Mouse (Mus musculus) hindbrain, embryonic 14.5 days (tissue): ENCODE results near the gene Tpi1. TPM values are rescaled to one million over a fixed set of nuclear protein-coding genes. Genes with fewer than 3 reads are reported as not detected.
"Not testable (repeated sequence)": the region's sequence is repeated elsewhere in the genome, so short reads cannot be mapped to it uniquely, and the experiment has no call there.

Source experiments
- ATAC-seq: fragments of 200-750 bp; cut with Nextera tagmentation; 2 replicates; pipeline ENCODE4 v1.8.0; 2017; ENCODE audit warnings: moderate number of reproducible peaks, mild to moderate bottlenecking, moderate TSS enrichment, moderate library complexity; ENCODE audit not compliant: low FRiP score
- DNase-seq: peaks from one replicate; pipeline ENCODE4 v3.0.0-alpha.2; 2015; ENCODE audit warnings: low spot score
- H3K27ac ChIP-seq: fragments of 300-500 bp; sonication (generic); 2 replicates; pipeline ENCODE4 v1.5.1; 2014; ENCODE audit warnings: mild to moderate bottlenecking, moderate library complexity
- H3K27me3 ChIP-seq: fragments of 300-500 bp; sonication (generic); 2 replicates; pipeline ENCODE4 v1.6.1; 2014; ENCODE audit warnings: mild to moderate bottlenecking, low read length, mixed read lengths; ENCODE audit not compliant: control insufficient read depth, insufficient read depth
- H3K36me3 ChIP-seq: fragments of 300-500 bp; sonication (generic); replicated peaks from 2 replicates; pipeline ENCODE4 v1.6.1; 2014; ENCODE audit not compliant: control insufficient read depth, insufficient read depth
- H3K4me1 ChIP-seq: fragments of 300-500 bp; sonication (generic); replicated peaks from 2 replicates; pipeline ENCODE4 v1.6.1; 2014; ENCODE audit warnings: antibody characterized with exemption, low read length, mixed read lengths; ENCODE audit not compliant: control insufficient read depth, insufficient read depth
- H3K4me2 ChIP-seq: fragments of 300-500 bp; sonication (generic); replicated peaks from 2 replicates; pipeline ENCODE4 v1.6.1; 2014; ENCODE audit warnings: mild to moderate bottlenecking, moderate library complexity
- H3K4me3 ChIP-seq: fragments of 300-500 bp; sonication (generic); replicated peaks from 2 replicates; pipeline ENCODE4 v1.5.1; 2014; ENCODE audit warnings: mild to moderate bottlenecking, low read length
- H3K9ac ChIP-seq: fragments of 300-500 bp; sonication (generic); 2 replicates; pipeline ENCODE4 v1.6.1; 2014
- H3K9me3 ChIP-seq: fragments of 300-500 bp; sonication (generic); 2 replicates; pipeline ENCODE4 v1.6.1; 2016; ENCODE audit warnings: low read length; ENCODE audit not compliant: control insufficient read depth
- WGBS: fragments of 180-500 bp; shearing (Covaris S2); extraction: QIAGEN DNeasy Blood & Tissue Kit; methylation state at CpG from one replicate; pipeline ENCODE4 v1.1.7; 2014; 5-methylcytosine and 5-hydroxymethylcytosine counted together
- polyA plus RNA-seq: library from polyadenylated mRNA; unstranded; fragments of >200 nt; fragmentation: Nextera tagmentation; extraction: Ambion mirVana; gene quantifications from 2 replicates; pipeline ENCODE4 v1.2.1, GENCODE M21; 2014

Tpi1 gene
- polyA plus RNA-seq, 1 experiment from 2014 or later: 413 TPM

- H3K4me3 ChIP-seq: no peak overlapping the region
- peaks cover 29% of the 10 kb centered on the region for H3K4me1 ChIP-seq
- ATAC-seq: no peak
- peaks cover 20% of the 10 kb centered on the region for H3K36me3 ChIP-seq
- DNase-seq: no peak
- H3K9ac ChIP-seq: no peak overlapping the region
- H3K4me2 ChIP-seq: no peak overlapping the region
- WGBS: 89% methylated on average over 4 of the region's 4 CpGs
- no peak overlapping the region for H3K27ac ChIP-seq
- no peaks in the 10 kb centered on the region for H3K27me3 ChIP-seq
- H3K9me3 ChIP-seq: no peaks in the 10 kb centered on the region
These were observed 6.7 kb downstream of the Tpi1 start for GRCm38 (mm10) chr6:124807366-124807765.

GRCm38 (mm10) chr6:124806446-124807140 is 7.5 kb downstream of the Tpi1 start:
- peaks cover 13% of the 10 kb centered on the region for H3K36me3 ChIP-seq
- no peaks in the 10 kb centered on the region for H3K27me3 ChIP-seq
- peak overlapping the region; percentile 36; the same call in 1 of the 2 replicates for H3K4me3 ChIP-seq
- H3K27ac ChIP-seq: peak overlapping the region; percentile 79
- peaks cover 25% of the 10 kb centered on the region for H3K4me1 ChIP-seq
- H3K9me3 ChIP-seq: no peaks in the 10 kb centered on the region
- 77% methylated on average over 7 of the region's 7 CpGs for whole genome bisulfite sequencing
- no peak overlapping the region for H3K9ac ChIP-seq
- H3K4me2 ChIP-seq: peak overlapping the region; percentile 74
- no peak for DNase-seq
- ATAC-seq: no peak

- peak overlapping the region; percentile 74 for H3K4me2 ChIP-seq
- peak overlapping the region; percentile 79 for H3K27ac ChIP-seq
- peaks cover 25% of the 10 kb centered on the region for H3K4me1 ChIP-seq
- peak overlapping the region; percentile 51 for H3K9ac ChIP-seq
- 2% methylated on average over 34 of the region's 34 CpGs for WGBS
- H3K27me3 ChIP-seq: no peaks in the 10 kb centered on the region
- peak; percentile 85 for ATAC-seq
- H3K9me3 ChIP-seq: no peaks in the 10 kb centered on the region
- H3K4me3 ChIP-seq: peak overlapping the region; percentile 36
- peak; percentile 91 for DNase-seq
- H3K36me3 ChIP-seq: peaks cover 6% of the 10 kb centered on the region
These were observed 8.5 kb downstream of the Tpi1 start for GRCm38 (mm10) chr6:124805341-124806321.

- H3K36me3 ChIP-seq: no peaks in the 10 kb centered on the region
- no peak overlapping the region for H3K4me2 ChIP-seq
- no peaks in the 10 kb centered on the region for H3K9me3 ChIP-seq
- H3K27me3 ChIP-seq: no peaks in the 10 kb centered on the region
- whole genome bisulfite sequencing: 88% methylated on average over 3 of the region's 3 CpGs
- no peak overlapping the region for H3K9ac ChIP-seq
- H3K4me3 ChIP-seq: no peak overlapping the region
- ATAC-seq: no peak
- H3K4me1 ChIP-seq: peaks cover 19% of the 10 kb centered on the region
- no peak overlapping the region for H3K27ac ChIP-seq
- DNase-seq: no peak
These were observed 9.8 kb downstream of the Tpi1 start for GRCm38 (mm10) chr6:124804341-124804740.

- WGBS: 97% methylated on average over 4 of the region's 4 CpGs
- not testable (repeated sequence) for H3K9ac ChIP-seq, H3K36me3 ChIP-seq, ATAC-seq, H3K27me3 ChIP-seq, DNase-seq, H3K27ac ChIP-seq, H3K9me3 ChIP-seq, H3K4me2 ChIP-seq, H3K4me3 ChIP-seq
- peaks cover 15% of the 10 kb centered on the region for H3K4me1 ChIP-seq
These were observed 10.4 kb downstream of the Tpi1 start for GRCm38 (mm10) chr6:124803691-124804090.

- no peak overlapping the region for H3K27ac ChIP-seq
- 78% methylated on average over 3 of the region's 3 CpGs for WGBS
These were observed 11.0 kb downstream of the Tpi1 start for GRCm38 (mm10) chr6:124803061-124803460.

GRCm38 (mm10) chr6:124802400-124802799 is 11.7 kb downstream of the Tpi1 start:
- not testable (repeated sequence) for H3K9me3 ChIP-seq, H3K4me2 ChIP-seq, H3K9ac ChIP-seq, H3K27ac ChIP-seq, DNase-seq, H3K27me3 ChIP-seq, H3K36me3 ChIP-seq, ATAC-seq, H3K4me3 ChIP-seq
- WGBS: 24% methylated on average over 4 of the region's 9 CpGs
- H3K4me1 ChIP-seq: peaks cover 11% of the 10 kb centered on the region

More at GRCm38 (mm10) chr6:124803061-124803460, 11.0 kb downstream of the Tpi1 start:
- no peaks in the 10 kb centered on the region for H3K36me3 ChIP-seq
- DNase-seq (no peak), ATAC-seq (no peak)
- peaks cover 12% of the 10 kb centered on the region for H3K4me1 ChIP-seq
- no peak overlapping the region for H3K4me2 ChIP-seq
- H3K27me3 ChIP-seq: no peaks in the 10 kb centered on the region
- H3K9ac ChIP-seq: no peak overlapping the region
- H3K9me3 ChIP-seq: no peaks in the 10 kb centered on the region
- no peak overlapping the region for H3K4me3 ChIP-seq

- no peak for ATAC-seq
- Histone ChIP-seq H3K27ac (no peak overlapping the region), H3K9ac (no peak overlapping the region), H3K4me1 (no peaks in the 10 kb centered on the region), H3K9me3 (no peaks in the 10 kb centered on the region), H3K27me3 (no peaks in the 10 kb centered on the region), H3K4me2 (no peak overlapping the region), H3K4me3 (no peak overlapping the region), H3K36me3 (no peaks in the 10 kb centered on the region)
- no peak for DNase-seq
- 86% methylated on average over 2 of the region's 2 CpGs for WGBS
These were observed 17.9 kb downstream of the Tpi1 start for GRCm38 (mm10) chr6:124796200-124796599.

GRCm38 (mm10) chr6:124795781-124796180 is 18.3 kb downstream of the Tpi1 start:
- no peaks in the 10 kb centered on the region for H3K27me3 ChIP-seq
- no peak overlapping the region for H3K27ac ChIP-seq
- no peak overlapping the region for H3K4me2 ChIP-seq
- no peak overlapping the region for H3K9ac ChIP-seq
- H3K36me3 ChIP-seq: no peaks in the 10 kb centered on the region
- H3K9me3 ChIP-seq: no peaks in the 10 kb centered on the region
- DNase-seq (no peak), ATAC-seq (no peak)
- WGBS: 73% methylated on average over 4 of the region's 4 CpGs
- no peaks in the 10 kb centered on the region for H3K4me1 ChIP-seq
- H3K4me3 ChIP-seq: no peak overlapping the region
